Mouse (Mus musculus) adrenal gland, adult 8-10 months (tissue): Measurements from ENCODE around the gene Gm7102. TPM values are rescaled to one million over a fixed set of nuclear protein-coding genes. Genes with fewer than 3 reads are reported as not detected.
"Not testable (repeated sequence)": the region's sequence is repeated elsewhere in the genome, so short reads cannot be mapped to it uniquely, and the experiment has no call there.

ENCODE experiments used
- DNase-seq: peaks from one replicate; pipeline ENCODE4 v3.0.0; 2022
- total RNA-seq, 4 experiments: library from RNA; stranded (reverse); gene quantifications; 2 replicates each; pipeline ENCODE4 v1.2.4; 2022

Gm7102 gene
- under 1 TPM in 1 of 4 experiments, not detected in 3; 0.43 TPM for total RNA-seq

DNA sequence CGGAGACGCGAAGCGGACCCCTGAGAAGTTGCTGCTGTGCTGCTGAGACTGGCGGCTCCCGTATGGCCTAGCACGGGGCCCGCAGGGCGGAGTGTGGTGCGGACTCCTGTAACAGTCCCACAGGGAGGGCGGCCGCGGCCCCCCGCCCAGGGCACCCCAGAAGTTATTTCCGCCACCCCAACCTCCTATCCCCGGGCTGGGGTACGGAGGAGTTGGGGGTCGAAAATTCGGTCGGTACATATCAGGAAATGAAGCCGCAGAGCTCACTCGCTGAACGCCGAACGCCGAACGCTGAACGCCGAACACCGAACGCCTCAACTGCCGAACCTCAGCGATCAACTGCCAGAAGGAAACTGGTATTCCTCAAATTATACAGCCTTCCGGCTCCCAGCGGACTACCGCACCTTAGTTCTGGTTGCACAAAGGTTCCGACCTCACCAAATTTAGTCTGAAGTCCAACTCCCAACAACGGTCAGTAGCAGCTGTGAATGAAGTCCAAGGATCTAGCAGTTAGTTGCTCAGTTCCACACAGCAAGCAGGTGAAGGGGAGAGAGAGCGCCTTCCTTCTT lies at the start of gene Gm7102:
Gene Gm7102, minus strand, starts transcription at position 554 of the 569 bp plus-strand sequence.
- no peak for DNase-seq

DNA sequence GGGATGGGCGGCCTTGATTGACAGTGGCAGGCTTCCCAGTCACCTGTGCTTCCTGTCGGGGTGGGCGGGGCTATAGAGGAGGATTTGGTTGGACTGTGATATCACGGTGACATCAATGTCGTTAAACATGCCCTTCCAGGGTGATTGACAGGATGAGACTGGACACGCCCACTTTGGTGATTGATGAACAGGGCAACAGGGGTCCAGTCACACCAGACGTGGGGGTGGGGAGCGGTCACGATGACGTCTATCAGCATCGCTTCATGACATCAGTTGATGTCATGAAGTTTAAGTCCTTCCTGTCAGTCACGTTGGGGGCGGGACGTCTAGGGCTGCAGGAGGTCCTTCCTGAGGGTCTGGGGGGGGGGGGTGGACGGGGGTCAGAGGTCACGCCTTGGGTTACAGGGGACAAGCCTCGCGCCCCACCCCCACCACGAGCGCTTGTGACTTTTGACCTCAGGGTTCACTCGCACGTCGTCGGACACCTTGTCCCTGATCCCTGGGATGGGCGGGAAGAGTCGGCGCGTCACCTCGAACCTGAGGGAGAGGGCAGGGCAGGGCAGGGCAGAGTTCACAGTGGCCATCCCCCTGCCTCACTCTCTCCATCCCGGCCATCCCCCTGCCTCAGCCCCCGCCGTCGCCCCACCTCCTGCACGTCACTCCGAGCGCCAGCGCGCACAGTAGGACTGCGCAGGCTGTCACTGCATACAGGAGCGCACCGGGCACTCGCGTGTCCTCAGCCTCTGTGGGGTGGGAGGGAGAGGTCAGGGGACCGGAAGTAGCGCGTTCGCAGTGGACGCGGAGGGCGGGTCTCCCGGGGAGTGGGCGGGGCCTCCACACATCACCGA lies 48.8 kb upstream of the Gm7102 start:
- peak; percentile 25 for DNase-seq

DNA sequence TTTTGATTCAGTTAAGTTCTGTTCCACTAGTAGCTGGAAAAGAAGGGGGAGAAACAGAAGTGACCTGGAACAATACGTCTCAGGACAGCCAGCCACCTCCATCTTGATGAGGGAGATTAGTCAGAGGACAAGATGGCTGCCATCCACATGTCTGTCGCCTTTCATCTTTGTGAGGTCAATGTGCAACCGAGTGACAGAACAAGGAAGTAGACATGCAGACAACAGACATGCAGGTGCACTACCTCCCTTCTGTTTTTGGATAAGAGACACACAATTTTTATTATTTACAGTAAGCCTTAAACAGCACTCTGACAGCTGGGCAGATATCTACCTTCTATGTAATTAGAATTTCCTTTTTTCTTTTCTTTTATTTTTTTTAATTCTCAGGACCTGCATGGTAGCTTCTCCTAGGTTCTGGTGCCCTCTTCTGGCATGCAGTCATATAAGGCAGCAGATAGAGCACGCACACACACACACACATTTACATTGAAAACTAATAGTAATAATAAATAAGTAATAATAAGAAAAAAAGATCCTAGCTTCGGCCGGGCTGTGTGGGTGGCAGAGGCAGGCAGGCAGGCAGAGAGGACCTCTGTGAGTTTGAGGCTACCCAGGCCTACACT lies 47.7 kb upstream of the Gm7102 start:
- DNase-seq, result no peak

DNA sequence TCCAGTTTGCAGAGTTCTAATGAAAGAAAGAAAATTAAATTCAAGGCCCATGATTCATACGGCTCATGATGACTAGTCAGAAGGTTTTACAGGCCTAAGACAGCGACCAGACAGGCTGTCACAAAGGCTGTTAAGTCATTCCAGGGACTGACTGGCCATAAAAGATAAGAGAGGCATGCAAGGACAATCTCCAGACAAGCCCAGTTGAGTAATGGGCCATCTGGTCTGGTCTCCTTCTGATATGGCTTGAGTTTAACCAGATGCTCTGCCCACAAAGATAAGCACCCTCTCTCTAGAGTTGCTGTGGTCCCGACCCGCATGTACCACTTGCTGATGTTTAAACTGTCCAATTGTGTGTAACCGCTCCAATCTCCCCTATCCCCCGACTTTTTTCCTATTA lies 31.4 kb upstream of the Gm7102 start:
- DNase-seq, result peak; percentile 40

DNA sequence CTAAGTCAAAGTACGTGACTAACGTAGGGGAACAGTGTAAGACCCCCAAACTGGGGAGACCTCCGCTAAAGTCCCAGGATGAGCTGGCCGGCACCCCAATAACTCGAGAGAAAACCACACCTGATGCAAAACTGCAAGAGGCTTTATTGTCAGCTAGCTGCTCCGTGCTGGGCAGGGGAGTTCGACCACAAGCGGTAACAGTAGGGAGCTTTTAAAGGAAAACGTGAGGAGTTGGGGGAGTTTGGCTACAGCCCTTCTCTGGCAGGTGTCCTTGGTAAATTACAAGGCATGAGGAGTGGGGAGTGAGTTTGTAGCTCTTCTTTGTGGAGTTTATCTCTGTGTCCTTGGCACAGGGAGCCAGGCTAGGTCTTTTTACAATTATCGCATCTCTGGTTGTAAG lies 23.7 kb upstream of the Gm7102 start:
- no peak for DNase-seq

DNA sequence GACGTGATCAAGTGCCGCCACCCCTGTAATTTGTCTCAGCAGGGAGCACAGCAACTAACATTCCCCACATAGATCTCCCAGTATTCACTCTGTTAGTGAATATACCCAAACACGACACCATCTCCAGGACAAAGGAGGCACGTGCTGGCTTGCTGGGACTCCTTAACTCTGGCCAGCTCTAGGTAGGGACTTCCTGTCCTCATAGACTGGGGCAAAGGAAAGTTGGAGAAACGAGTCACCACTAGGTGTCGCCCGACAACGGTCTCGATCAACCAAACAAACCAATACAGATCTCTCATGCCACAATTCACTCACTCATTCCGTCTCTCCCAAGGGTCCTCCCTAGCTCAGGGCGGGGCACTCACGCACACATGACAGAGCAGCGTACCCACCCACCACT lies 23.2 kb upstream of the Gm7102 start:
- peak; percentile 81 for DNase-seq

DNA sequence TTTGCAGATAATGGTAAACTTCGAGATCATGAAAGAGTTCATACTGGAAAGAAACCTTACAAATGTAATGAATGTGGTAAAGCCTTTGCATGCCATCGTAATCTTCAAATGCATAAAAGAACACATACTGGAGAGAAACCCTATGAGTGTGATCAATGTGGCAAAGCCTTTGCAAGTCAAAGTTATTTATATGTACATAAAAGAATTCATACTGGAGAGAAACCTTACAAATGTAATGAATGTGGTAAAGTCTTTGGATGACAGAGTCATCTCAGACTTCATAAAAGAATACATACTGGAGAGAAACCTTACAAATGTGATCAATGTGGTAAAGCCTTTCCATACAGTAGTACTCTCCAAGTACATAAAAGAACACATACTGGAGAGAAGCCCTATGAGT lies 7.5 kb upstream of the Gm7102 start, which contains the start of gene Gm6020:
Gene Gm6020, plus strand, starts transcription at position 301 of the 400 bp plus-strand sequence.
- not testable (repeated sequence) for DNase-seq

DNA sequence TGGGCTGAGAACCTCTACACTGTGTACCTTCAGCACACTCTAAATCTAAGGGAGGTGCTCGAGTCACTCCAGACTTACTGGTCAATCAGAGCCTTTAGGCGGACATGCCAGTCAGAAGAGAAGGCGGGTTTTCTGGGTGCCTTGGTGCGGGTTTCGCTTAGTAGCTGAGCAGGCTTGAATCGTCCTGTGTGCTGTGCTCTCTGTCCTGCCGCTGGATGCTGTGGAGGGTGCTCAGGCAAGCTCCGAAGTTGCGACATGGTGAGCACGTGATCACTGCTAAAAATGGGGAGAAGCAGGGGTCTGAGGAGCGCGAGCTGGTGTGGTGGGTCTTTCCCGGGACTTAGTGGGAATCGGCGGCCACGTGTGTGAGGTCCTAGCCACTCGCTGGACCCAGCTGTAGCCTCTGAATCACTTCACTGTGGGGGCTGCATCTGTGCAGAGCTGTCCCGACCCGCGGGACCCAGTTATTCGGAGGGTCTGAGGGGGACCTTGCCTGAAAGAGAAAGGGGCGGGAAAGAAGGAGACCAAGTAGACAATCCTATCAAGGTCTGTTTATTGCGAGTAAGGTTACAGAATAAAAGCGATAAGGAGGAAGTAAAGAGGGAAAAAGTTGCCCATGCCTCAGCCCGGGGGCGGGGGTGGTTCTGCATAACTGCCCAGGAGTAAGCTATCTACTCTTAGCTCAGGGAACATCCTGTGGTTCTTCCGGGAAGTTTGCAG lies 24.2 kb downstream of the Gm7102 start:
- DNase-seq, result peak; percentile 11

DNA sequence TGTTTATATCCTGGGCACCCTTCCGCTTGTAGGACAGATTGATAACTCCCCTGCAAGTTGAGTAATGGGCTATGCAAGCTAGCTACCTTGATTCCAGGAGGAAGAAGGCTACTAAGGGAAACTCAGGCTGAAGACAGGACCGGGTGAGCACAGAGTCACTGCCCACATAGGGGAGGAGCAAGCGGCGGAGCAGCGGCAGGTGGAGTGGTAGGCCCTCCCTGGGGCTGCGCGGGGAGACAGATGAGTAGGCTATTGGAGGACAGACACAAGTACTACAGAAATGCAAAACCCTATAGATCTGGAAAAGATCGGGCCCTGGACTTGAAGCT lies 24.8 kb downstream of the Gm7102 start:
- DNase-seq, result no peak

DNA sequence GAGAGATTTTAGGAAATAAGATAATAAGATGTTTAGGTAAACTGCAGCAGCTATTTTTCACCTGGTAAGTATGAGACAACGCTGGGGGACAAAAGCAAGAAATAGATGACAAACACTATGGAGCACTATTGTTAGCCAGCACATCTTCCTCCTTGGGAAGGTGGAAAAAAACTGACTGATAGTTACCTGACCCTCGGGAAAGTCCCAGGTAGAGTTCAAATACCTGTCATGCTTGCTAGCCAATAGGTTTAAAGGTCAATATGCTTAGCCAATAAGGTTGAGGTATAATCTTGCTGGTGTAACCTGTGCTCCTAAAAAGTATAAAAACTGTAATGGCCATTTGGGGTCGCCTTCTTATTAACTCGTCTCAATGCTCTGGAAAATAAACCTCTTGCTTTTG lies 34.8 kb downstream of the Gm7102 start:
- no peak for DNase-seq

DNA sequence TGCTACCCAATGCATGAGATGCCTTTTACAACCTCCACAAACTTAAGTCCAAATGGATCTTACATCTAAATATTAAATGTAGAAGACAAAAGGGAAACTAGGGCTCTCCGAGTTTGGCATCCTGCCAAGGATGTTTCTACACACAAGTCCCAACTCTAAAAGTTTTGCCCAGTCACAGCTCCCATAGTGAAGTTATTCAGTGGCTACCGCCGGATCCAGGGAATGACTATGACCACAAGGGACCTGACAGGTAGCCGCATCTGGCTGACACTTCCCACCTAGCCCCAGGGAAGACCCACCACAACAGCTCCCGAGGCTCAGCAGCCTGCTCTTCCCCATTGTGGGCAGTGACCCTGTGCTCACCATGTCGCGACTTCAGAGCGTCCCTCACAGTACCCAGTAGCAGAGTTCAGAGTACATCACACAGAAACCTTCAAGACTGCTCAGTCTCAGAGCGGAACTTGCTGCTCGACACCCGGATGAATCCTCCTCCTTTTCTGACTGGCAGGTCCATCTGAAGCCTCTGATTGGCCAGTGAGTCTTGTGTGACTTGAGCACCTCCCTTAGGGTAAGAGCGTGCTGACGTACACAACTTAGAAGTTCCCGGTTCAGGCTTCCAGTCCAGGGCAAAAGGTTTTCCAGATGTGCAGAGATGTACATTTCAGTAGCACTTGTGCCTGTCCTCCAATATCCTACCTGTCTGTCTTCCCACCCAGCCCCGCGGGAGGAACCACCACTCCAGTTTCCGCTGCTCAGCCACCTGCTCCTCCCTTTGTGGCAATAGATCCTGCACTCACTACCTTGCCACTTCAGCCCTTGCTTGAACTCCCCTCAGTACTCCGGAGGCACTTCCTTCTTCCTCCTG lies 35.5 kb downstream of the Gm7102 start, which contains the start of gene Zfp950:
Gene Zfp950, minus strand, starts transcription at position 499 of the 865 bp plus-strand sequence.
- peak; percentile 88 for DNase-seq

DNA sequence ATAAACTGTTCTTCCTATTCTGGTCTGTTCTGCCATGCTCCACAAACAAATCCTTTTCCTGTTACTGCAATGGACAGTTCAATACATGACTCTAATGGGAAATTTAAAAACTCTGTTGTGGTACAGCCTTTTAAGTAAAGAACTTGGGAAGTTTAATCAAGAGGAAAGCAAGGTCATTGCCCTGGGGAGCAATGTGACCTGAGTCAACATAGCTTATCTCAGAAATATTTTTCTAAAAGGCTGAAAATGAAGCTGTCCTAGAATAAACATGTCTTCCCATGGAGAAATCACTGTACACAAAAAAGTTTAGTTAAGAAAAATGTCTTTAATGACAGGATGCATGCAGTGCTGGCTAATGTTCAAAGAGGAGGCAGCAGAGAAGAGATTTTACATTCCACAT lies 37.5 kb downstream of the Gm7102 start:
- DNase-seq, result no peak

DNA sequence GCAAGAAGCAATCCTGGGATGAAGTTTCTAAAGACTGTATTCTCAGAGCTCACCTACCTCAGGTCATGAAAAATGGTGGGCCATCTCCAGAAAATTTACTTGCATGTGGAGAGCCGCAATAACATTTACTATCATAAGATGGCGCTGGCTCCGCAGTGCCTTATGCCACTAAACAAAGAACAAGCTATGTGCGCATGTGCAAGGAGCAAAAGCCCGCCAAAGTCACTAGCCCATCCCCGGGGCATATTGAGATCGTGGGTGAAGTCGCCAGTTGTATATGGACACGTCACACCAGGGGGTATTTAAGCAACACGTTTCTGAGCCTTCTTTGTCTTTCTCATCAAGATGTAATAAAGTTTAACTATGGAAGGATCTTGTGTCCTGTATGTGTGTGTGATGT lies 45.0 kb downstream of the Gm7102 start:
- no peak for DNase-seq

Other genes with a start within 250 kb of the Gm7102 start
- gene Zfp950, start 35.5 kb downstream of the Gm7102 start, total RNA-seq, result 100 to 1,000 TPM in 1 of 4 experiments, 10 to 100 TPM in 3; 52.7 to 114 (median 73.4) TPM
- not detected for gene Gm6020, start 7.6 kb upstream of the Gm7102 start, total RNA-seq
- gene Csf2ra, start 52.1 kb upstream of the Gm7102 start, total RNA-seq, result 10 to 100 TPM; 19.9 to 83.7 (median 41.9) TPM
- not detected for gene Gm21060, start 120.8 kb upstream of the Gm7102 start, total RNA-seq